In genomic region chr7:81478261-81478660, GRCm38 (mm10) we compare ENCODE assay signal across 16 mouse cellular contexts. TPM values are rescaled to one million over a fixed set of nuclear protein-coding genes. Genes with fewer than 3 reads are reported as not detected.
A peak's percentile ranks its signal among the peaks of the same experiment; 100 is the strongest.
DNase-seq lines count a peak whose midpoint lies in the region; ATAC-seq and TF ChIP-seq lines count a peak whose summit lies in the region.
"Not testable (repeated sequence)": the region's sequence is repeated elsewhere in the genome, so short reads cannot be mapped to it uniquely, and the experiment has no call there.
"Had no signal": no experiment of that assay in that cellular context is flagged by ENCODE, and none has a peak within 500 bp of the region (broad histone marks: within the 10 kb centered on the region; RNA-seq: fewer than 3 reads in every experiment).

No protein-coding gene starts in this region.

- peaks cover 11% of the 10 kb centered on the region; the same call in 1 of the 2 replicates for H3K4me1 ChIP-seq in forebrain, embryonic 13.5 days
- not testable (repeated sequence) for H3K4me1 ChIP-seq in hindbrain, embryonic 15.5 days (replicated peaks); kidney, adult 2 months (ENCODE audit: control insufficient read depth, insufficient read depth, low read length); lung, postnatal 0 days (ENCODE audit: insufficient read depth, low read depth, low read length)

- peaks cover 27% of the 10 kb centered on the region for H3K36me3 ChIP-seq in forebrain, embryonic 13.5 days (ENCODE audit: poor library complexity, severe bottlenecking)
- peaks cover 44% of the 10 kb centered on the region for H3K36me3 ChIP-seq in hindbrain, embryonic 15.5 days
- not testable (repeated sequence) for H3K36me3 ChIP-seq in kidney, adult 2 months (ENCODE audit: control insufficient read depth, insufficient read depth, low read length); lung, postnatal 0 days (ENCODE audit: insufficient read depth, low read length)

- not testable (repeated sequence) for H3K4me3 ChIP-seq in forebrain, embryonic 13.5 days; hindbrain, embryonic 15.5 days; kidney, adult 2 months (ENCODE audit: insufficient read depth, low read depth, low read length); lung, postnatal 0 days (ENCODE audit: low read depth, low read length)

- peak; percentile 40 for DNase-seq in ES-CJ7 (ENCODE audit: low read depth, low spot score)
- DNase-seq in brain, adult 2 months (ENCODE audit: low read depth, low spot score) = peak; percentile 55
- peak; percentile 5 for DNase-seq in kidney, adult 2 months
- DNase-seq in lung, postnatal 0 days (ENCODE audit: low spot score) = not testable (repeated sequence)

- H3K9ac ChIP-seq in forebrain, embryonic 13.5 days; hindbrain, embryonic 15.5 days; lung, postnatal 0 days (replicated peaks; ENCODE audit: low read depth): not testable (repeated sequence)

- not testable (repeated sequence) for TF ChIP-seq EP300 in lung, postnatal 0 days (IDR thresholded peaks at IDR 0.05)

- not testable (repeated sequence) for TF ChIP-seq POLR2A in kidney, adult 2 months (IDR thresholded peaks at IDR 0.05; ENCODE audit: low read depth, low read length)

- not testable (repeated sequence) for H3K9me3 ChIP-seq in forebrain, embryonic 13.5 days (replicated peaks); hindbrain, embryonic 15.5 days; lung, postnatal 0 days (ENCODE audit: low read length)

- 0 out of 2 replicates have a peak, but pooled peaks have one; percentile 8 for ATAC-seq in forebrain, embryonic 13.5 days
- ATAC-seq in frontal cortex, adult (ENCODE audit: low TSS enrichment) = peak; percentile 56
- peak; percentile 40; the same call in 1 of the 2 replicates for ATAC-seq in hindbrain, embryonic 15.5 days (ENCODE audit: low FRiP score, low read depth)
- not testable (repeated sequence) for ATAC-seq in lung, postnatal 0 days

- H3K4me2 ChIP-seq in forebrain, embryonic 13.5 days; hindbrain, embryonic 15.5 days; lung, postnatal 0 days (replicated peaks; ENCODE audit: low read depth, low read length): not testable (repeated sequence)

- not testable (repeated sequence) for H3K27ac ChIP-seq in forebrain, embryonic 13.5 days; hindbrain, embryonic 15.5 days (replicated peaks); kidney, adult 2 months (ENCODE audit: insufficient read depth, low read depth, low read length); lung, postnatal 0 days (ENCODE audit: low read length)

- H3K27me3 ChIP-seq in forebrain, embryonic 13.5 days = peaks cover 24% of the 10 kb centered on the region
- not testable (repeated sequence) for H3K27me3 ChIP-seq in hindbrain, embryonic 15.5 days; kidney, adult 2 months (replicated peaks; ENCODE audit: control insufficient read depth, insufficient read depth, low read length); lung, postnatal 0 days (replicated peaks; ENCODE audit: insufficient read depth, low read length)

- TF ChIP-seq CTCF in kidney, adult 2 months (conservative IDR thresholded peaks at IDR 0.05; ENCODE audit: insufficient read depth, insufficient read length, low read depth, low read length) = not testable (repeated sequence)
- peak; percentile 2; the same call in 1 of the 2 replicates for TF ChIP-seq CTCF in lung, postnatal 0 days (IDR thresholded peaks at IDR 0.05)

RNA-seq across cellular contexts. Expression of gene Ap3b2, which starts 15.5 kb away (rescaled TPM):
- 71.6 and 80.6 TPM in 2 replicates for polyA plus RNA-seq in forebrain, embryonic 13.5 days (2015; fragmentation: Nextera tagmentation; extraction: Ambion mirVana)
- polyA plus RNA-seq in hindbrain, embryonic 15.5 days (2015; fragmentation: Nextera tagmentation; extraction: Ambion mirVana) = 133 and 147 TPM in 2 replicates
- 0.29 and 0.44 TPM in 2 replicates for polyA plus RNA-seq in kidney, adult 2 months (2012; rRNA removed)
- polyA plus RNA-seq in lung, postnatal 0 days (2015; fragmentation: Nextera tagmentation; extraction: Ambion mirVana) = 0.12 and 0.23 TPM in 2 replicates
- polyA plus RNA-seq: CD4-positive, CD25-positive, alpha-beta regulatory T cell, adult 4 months had no signal

RNA-seq across cellular contexts. Expression of gene BC048679, which starts 19.8 kb away (rescaled TPM):
- polyA plus RNA-seq in forebrain, embryonic 13.5 days (2015; fragmentation: Nextera tagmentation; extraction: Ambion mirVana) = not detected in 2 replicates
- polyA plus RNA-seq in hindbrain, embryonic 15.5 days (2015; fragmentation: Nextera tagmentation; extraction: Ambion mirVana) = not detected in 2 replicates
- 1.0 TPM in 1 of 2 replicates, not detected in the other for polyA plus RNA-seq in kidney, adult 2 months (2012; rRNA removed)
- polyA plus RNA-seq in lung, postnatal 0 days (2015; fragmentation: Nextera tagmentation; extraction: Ambion mirVana) = not detected in 2 replicates
- polyA plus RNA-seq: CD4-positive, CD25-positive, alpha-beta regulatory T cell, adult 4 months; embryonic facial prominence, embryonic 11.5 days; forebrain, embryonic 11.5 days; frontal cortex, adult 2 months; heart, embryonic 13.5 days; heart, postnatal 0 days; hindbrain, embryonic 11.5 days; intestine, embryonic 15.5 days; kidney, embryonic 16.5 days had no signal

RNA-seq across cellular contexts. Expression of gene Cpeb1, which starts 23.0 kb away (rescaled TPM):
- 0.87 and 1.0 TPM in 2 replicates for polyA plus RNA-seq in forebrain, embryonic 13.5 days (2015; fragmentation: Nextera tagmentation; extraction: Ambion mirVana)
- 5.7 and 6.2 TPM in 2 replicates for polyA plus RNA-seq in hindbrain, embryonic 15.5 days (2015; fragmentation: Nextera tagmentation; extraction: Ambion mirVana)
- polyA plus RNA-seq in kidney, adult 2 months (2012; rRNA removed) = 12.7 and 13.5 TPM in 2 replicates
- polyA plus RNA-seq in lung, postnatal 0 days (2015; fragmentation: Nextera tagmentation; extraction: Ambion mirVana) = 1.7 and 1.8 TPM in 2 replicates

Comparison
In these comparisons a context has a peak if more than half of its experiments do, and no peak if none do; other contexts are left out.
1. RNA of gene Ap3b2, which starts 15.5 kb away (polyA plus RNA-seq): 133 to 147 TPM in hindbrain, embryonic 15.5 days and 71.6 to 80.6 TPM in forebrain, embryonic 13.5 days; 0.29 to 0.44 TPM in kidney, adult 2 months and 0.12 to 0.23 TPM in lung, postnatal 0 days; every median in the first group is over 10 times any median in the second.